Mouse (Mus musculus) heart, postnatal 0 days (tissue): ENCODE data around the gene Hspa8.

Experiments used
- CTCF ChIP-seq: IDR thresholded peaks from 2 replicates; pipeline ENCODE4 v1.5.1; 2016; ENCODE audit warnings: antibody characterized with exemption, control low read depth, low read depth
- EP300 ChIP-seq: IDR thresholded peaks from 2 replicates; pipeline ENCODE4 v1.6.1; 2016; ENCODE audit warnings: antibody characterized with exemption, low read depth

DNA sequence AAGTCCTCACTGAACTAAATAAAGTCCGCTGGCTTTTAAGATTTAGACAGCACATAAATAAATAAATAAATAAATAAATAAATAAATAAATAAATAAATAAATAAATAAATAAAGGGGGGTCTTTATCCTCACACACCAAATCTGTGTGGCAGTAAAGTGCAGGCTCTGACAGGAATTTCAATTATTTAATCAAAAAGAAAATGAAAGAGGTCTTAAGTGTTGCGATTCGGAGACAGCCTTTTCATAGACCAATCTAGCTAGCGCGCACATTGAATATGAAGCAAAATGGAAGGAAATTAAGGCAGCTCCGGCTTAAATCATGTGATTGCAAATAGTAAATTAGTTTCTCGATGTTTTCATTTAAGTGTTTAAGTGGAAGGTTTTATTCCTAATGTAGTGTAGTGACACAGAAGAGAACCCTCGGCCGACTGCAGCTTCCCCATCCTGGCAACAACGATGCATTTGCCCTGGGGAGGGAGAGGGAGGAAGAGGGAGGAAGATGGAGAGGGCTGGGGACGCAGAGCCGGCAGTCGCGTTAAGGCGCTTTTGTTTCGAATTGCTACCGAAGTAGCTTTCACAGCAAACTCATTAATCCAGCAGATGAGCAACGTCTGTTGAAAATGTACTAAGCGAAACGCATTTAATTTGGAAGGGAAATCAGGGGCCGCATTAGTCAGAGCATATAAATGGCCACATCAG lies 57.8 kb downstream of the Hspa8 start:
- TF ChIP-seq CTCF, result no peak
- no peak for TF ChIP-seq EP300
